ENCODE assay signal across 16 mouse cellular contexts in the genomic region with DNA sequence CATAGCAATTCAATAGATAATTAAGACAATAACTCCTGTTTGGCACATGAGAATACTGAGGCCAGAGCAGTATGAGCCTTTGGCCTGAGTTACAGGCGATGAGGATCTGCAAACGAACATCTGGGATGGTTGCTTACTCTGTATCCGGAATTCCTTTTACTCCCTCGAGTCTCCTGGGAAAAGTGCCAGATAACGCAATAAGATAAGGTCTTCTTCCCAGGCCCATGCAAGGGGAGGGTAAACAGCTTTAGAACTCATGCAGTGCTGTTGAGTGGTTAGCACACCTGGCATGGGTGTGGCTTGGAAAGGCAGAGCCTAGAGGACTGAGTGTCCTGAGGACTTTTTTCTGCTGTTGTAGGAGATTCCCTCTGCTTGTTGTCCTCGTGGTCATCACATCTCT.
DNase-seq lines count a peak whose midpoint lies in the region; ATAC-seq and TF ChIP-seq lines count a peak whose summit lies in the region.
"Had no signal": no experiment of that assay in that cellular context is flagged by ENCODE, and none has a peak within 500 bp of the region (broad histone marks: within the 10 kb centered on the region; RNA-seq: fewer than 3 reads in every experiment).

No protein-coding gene starts in this region.

- no peaks in the 10 kb centered on the region for H3K27me3 ChIP-seq in embryonic facial prominence, embryonic 14.5 days (replicated peaks; ENCODE audit: control insufficient read depth, insufficient read depth, low read length)
- no peaks in the 10 kb centered on the region for H3K27me3 ChIP-seq in embryonic facial prominence, embryonic 10.5 days (replicated peaks; ENCODE audit: low read depth, poor library complexity, severe bottlenecking)
- no peaks in the 10 kb centered on the region for H3K27me3 ChIP-seq in lung, embryonic 14.5 days (ENCODE audit: insufficient read depth, low read length)
- H3K27me3 ChIP-seq: embryonic facial prominence, embryonic 12.5 days; heart, embryonic 15.5 days; limb, embryonic 15.5 days had no signal

- no peak overlapping the region for H3K27ac ChIP-seq in embryonic facial prominence, embryonic 14.5 days (replicated peaks; ENCODE audit: low read depth, low read length)
- no peak overlapping the region for H3K27ac ChIP-seq in embryonic facial prominence, embryonic 10.5 days (replicated peaks)
- H3K27ac ChIP-seq in lung, embryonic 14.5 days (ENCODE audit: low read depth) = no peak overlapping the region
- H3K27ac ChIP-seq: embryonic facial prominence, embryonic 12.5 days; heart, embryonic 15.5 days; left cerebral cortex, adult 2 months; limb, embryonic 15.5 days had no signal

- no peak overlapping the region for H3K4me3 ChIP-seq in embryonic facial prominence, embryonic 14.5 days (ENCODE audit: low read depth, low read length)
- no peak overlapping the region for H3K4me3 ChIP-seq in embryonic facial prominence, embryonic 10.5 days
- H3K4me3 ChIP-seq in lung, embryonic 14.5 days (ENCODE audit: low read depth, low read length) = no peak overlapping the region
- no peak overlapping the region for H3K4me3 ChIP-seq in lung, adult 2 months (replicated peaks; ENCODE audit: extremely low read depth, low read depth, low read length)
- H3K4me3 ChIP-seq: embryonic facial prominence, embryonic 12.5 days; heart, embryonic 15.5 days; left cerebral cortex, adult 2 months; limb, embryonic 15.5 days had no signal

- TF ChIP-seq POLR2A in lung, adult 2 months (IDR thresholded peaks at IDR 0.05; ENCODE audit: borderline replicate concordance, extremely low read depth, low read depth, low read length) = no peak

- H3K9me3 ChIP-seq in embryonic facial prominence, embryonic 14.5 days (ENCODE audit: control insufficient read depth, low read length) = no peaks in the 10 kb centered on the region
- H3K9me3 ChIP-seq in embryonic facial prominence, embryonic 10.5 days = no peaks in the 10 kb centered on the region
- H3K9me3 ChIP-seq in lung, embryonic 14.5 days (ENCODE audit: low read depth, low read length) = no peaks in the 10 kb centered on the region
- H3K9me3 ChIP-seq: embryonic facial prominence, embryonic 12.5 days; heart, embryonic 15.5 days; limb, embryonic 15.5 days had no signal

- no peak for ATAC-seq in embryonic facial prominence, embryonic 14.5 days (ENCODE audit: low read depth)
- ATAC-seq in lung, embryonic 14.5 days (ENCODE audit: insufficient read depth) = no peak; the same call in 1 of the 2 replicates
- ATAC-seq: forebrain, embryonic 14.5 days had no signal

- H3K4me2 ChIP-seq in embryonic facial prominence, embryonic 14.5 days (ENCODE audit: low read depth, low read length) = no peak overlapping the region
- no peak overlapping the region for H3K4me2 ChIP-seq in lung, embryonic 14.5 days
- H3K4me2 ChIP-seq: embryonic facial prominence, embryonic 12.5 days; heart, embryonic 15.5 days; limb, embryonic 15.5 days had no signal

- no peaks in the 10 kb centered on the region for H3K36me3 ChIP-seq in embryonic facial prominence, embryonic 14.5 days (ENCODE audit: control insufficient read depth, insufficient read depth, low read length)
- H3K36me3 ChIP-seq in embryonic facial prominence, embryonic 10.5 days (replicated peaks) = no peaks in the 10 kb centered on the region
- no peaks in the 10 kb centered on the region for H3K36me3 ChIP-seq in lung, embryonic 14.5 days (ENCODE audit: insufficient read depth)
- H3K36me3 ChIP-seq: embryonic facial prominence, embryonic 12.5 days; heart, embryonic 15.5 days; limb, embryonic 15.5 days had no signal

- no peaks in the 10 kb centered on the region for H3K4me1 ChIP-seq in embryonic facial prominence, embryonic 14.5 days (ENCODE audit: control insufficient read depth, insufficient read depth, low read length)
- no peaks in the 10 kb centered on the region for H3K4me1 ChIP-seq in embryonic facial prominence, embryonic 10.5 days
- no peaks in the 10 kb centered on the region for H3K4me1 ChIP-seq in lung, embryonic 14.5 days (ENCODE audit: insufficient read depth)
- no peaks in the 10 kb centered on the region for H3K4me1 ChIP-seq in lung, adult 2 months (ENCODE audit: control insufficient read depth, insufficient read depth, low read length)
- H3K4me1 ChIP-seq: embryonic facial prominence, embryonic 12.5 days; heart, embryonic 15.5 days; limb, embryonic 15.5 days had no signal

- peak; percentile 62 for DNase-seq in embryonic facial prominence, embryonic 14.5 days (ENCODE audit: low spot score)
- no peak for DNase-seq in embryonic facial prominence, embryonic 10.5 days (ENCODE audit: low spot score)
- DNase-seq in lung, embryonic 14.5 days = peak; percentile 70
- no peak for DNase-seq in lung, adult 2 months
- peak; percentile 46 for DNase-seq in gastrocnemius, postnatal 25 days
- peak; percentile 1 for DNase-seq in lung, postnatal 25 days (ENCODE audit: low spot score)
- no peak for DNase-seq in layer of hippocampus, adult 11-12 months (ENCODE audit: low spot score)
- no peak for DNase-seq in adrenal gland, postnatal 14 days
- DNase-seq: cerebellum, adult 8-10 months; kidney, postnatal 36 days; right cerebral cortex, postnatal 14 days had no signal

- H3K9ac ChIP-seq in embryonic facial prominence, embryonic 14.5 days (ENCODE audit: low read depth, low read length) = no peak overlapping the region
- H3K9ac ChIP-seq in lung, embryonic 14.5 days = no peak overlapping the region
- H3K9ac ChIP-seq: embryonic facial prominence, embryonic 12.5 days; heart, embryonic 15.5 days; limb, embryonic 15.5 days had no signal

- TF ChIP-seq CTCF in lung, embryonic 14.5 days (IDR thresholded peaks at IDR 0.05; ENCODE audit: low read depth) = no peak
- no peak for TF ChIP-seq CTCF in lung, adult 2 months (IDR thresholded peaks at IDR 0.05; ENCODE audit: insufficient read depth, low read length)

- 50% methylated on average over 6 of the region's 6 CpGs for WGBS in embryonic facial prominence, embryonic 14.5 days
- WGBS in embryonic facial prominence, embryonic 10.5 days = 68% methylated on average over 6 of the region's 6 CpGs
- 19% methylated on average over 6 of the region's 6 CpGs for WGBS in lung, embryonic 14.5 days
- WGBS in lung, adult 2 months = 32% methylated on average over 6 of the region's 6 CpGs

Comparison
In these comparisons a context has a peak if more than half of its experiments do, and no peak if none do; other contexts are left out.
1. DNase-seq: peak in embryonic facial prominence, embryonic 14.5 days (single experiment), lung, embryonic 14.5 days (single experiment), gastrocnemius, postnatal 25 days (single experiment) and lung, postnatal 25 days (single experiment); none in embryonic facial prominence, embryonic 10.5 days (single experiment), lung, adult 2 months (single experiment), layer of hippocampus, adult 11-12 months (single experiment) and adrenal gland, postnatal 14 days (single experiment).